ENCODE assay signal across 7 mouse cellular contexts in the genomic region with DNA sequence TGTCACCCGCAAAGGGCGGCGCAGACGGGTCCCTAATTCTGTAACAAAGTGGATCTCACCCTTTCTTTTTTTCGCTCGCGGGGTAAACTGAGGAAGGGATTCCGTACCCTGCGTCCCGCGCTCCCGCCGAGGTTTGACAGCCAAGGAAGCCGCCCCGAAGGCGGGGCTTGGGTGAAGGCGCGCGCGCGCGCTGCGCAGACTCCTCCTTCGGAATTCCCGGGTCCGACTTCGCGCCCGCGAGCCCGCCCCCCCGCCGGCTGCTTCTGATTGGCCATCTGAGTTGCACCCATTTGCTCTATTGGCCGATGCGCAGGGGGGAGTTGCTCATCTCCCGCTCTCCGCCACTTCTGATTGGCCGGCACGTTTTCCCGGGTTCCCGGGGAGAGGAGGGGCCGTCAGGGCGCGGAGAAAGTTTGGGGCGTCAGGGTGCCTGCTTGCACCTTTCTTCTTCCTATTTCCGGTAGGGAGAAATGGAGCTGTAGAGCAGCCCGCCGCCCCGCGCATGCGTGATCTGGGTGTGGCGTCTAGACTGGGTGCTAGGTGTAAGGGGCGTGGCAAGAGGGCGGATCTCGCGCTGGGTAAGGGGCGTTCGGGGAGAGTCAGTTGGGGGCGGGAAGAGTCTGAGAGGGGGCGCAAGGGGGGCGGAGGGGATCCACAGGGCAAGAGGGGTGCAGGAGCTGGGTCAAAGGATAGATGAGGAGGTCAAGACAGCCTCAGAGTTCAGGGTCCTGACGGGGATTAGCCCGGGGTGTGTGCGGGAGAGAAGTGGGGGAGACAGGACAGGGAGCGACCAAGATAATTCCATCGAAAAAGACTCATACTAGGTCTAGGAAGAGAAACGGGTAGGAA. TPM values are rescaled to one million over a fixed set of nuclear protein-coding genes. Genes with fewer than 3 reads are reported as not detected.
DNase-seq lines count a peak whose midpoint lies in the region; ATAC-seq lines count a peak whose summit lies in the region.

Tcf19 (minus strand) TSS at position 173 of the 849 bp plus-strand sequence.
Cchcr1 (plus strand) TSS at position 449 of the 849 bp plus-strand sequence.

- peak; percentile 92 for ATAC-seq in embryonic facial prominence, embryonic 12.5 days (ENCODE audit: insufficient number of reproducible peaks, insufficient read depth, low FRiP score, low TSS enrichment)
- ATAC-seq in limb, embryonic 11.5 days (ENCODE audit: insufficient number of reproducible peaks, low FRiP score, low TSS enrichment, low read depth) = peak; percentile 94
- peak; percentile 94 for ATAC-seq in midbrain, embryonic 14.5 days (ENCODE audit: low FRiP score, low TSS enrichment)

- 0 out of 2 replicates have a peak within 1 kb of the TSS, but pooled peaks have one; percentile 5 for H3K27ac ChIP-seq in embryonic facial prominence, embryonic 12.5 days
- 0 out of 2 replicates have a peak within 1 kb of the TSS, but pooled peaks have one; percentile 39 for H3K27ac ChIP-seq in limb, embryonic 11.5 days (replicated peaks; ENCODE audit: low read depth, low read length)
- H3K27ac ChIP-seq in midbrain, embryonic 14.5 days (replicated peaks; ENCODE audit: low read depth, low read length) = no peak within 1 kb of the TSS

- peak within 1 kb of the TSS; percentile 57 for H3K4me3 ChIP-seq in embryonic facial prominence, embryonic 12.5 days
- H3K4me3 ChIP-seq in limb, embryonic 11.5 days (ENCODE audit: low read depth, low read length) = peak within 1 kb of the TSS; percentile 57
- peak within 1 kb of the TSS; percentile 50 for H3K4me3 ChIP-seq in midbrain, embryonic 14.5 days (replicated peaks; ENCODE audit: low read depth, low read length)

- peak within 1 kb of the TSS; percentile 71 for H3K9ac ChIP-seq in embryonic facial prominence, embryonic 12.5 days
- H3K9ac ChIP-seq in limb, embryonic 11.5 days (ENCODE audit: low read length) = peak within 1 kb of the TSS; percentile 57
- H3K9ac ChIP-seq in midbrain, embryonic 14.5 days (replicated peaks; ENCODE audit: low read length) = peak within 1 kb of the TSS; percentile 45

- no peaks in the 10 kb centered on the region for H3K9me3 ChIP-seq in embryonic facial prominence, embryonic 12.5 days
- H3K9me3 ChIP-seq in limb, embryonic 11.5 days (ENCODE audit: control insufficient read depth, low read length) = no peaks in the 10 kb centered on the region
- H3K9me3 ChIP-seq in midbrain, embryonic 14.5 days (ENCODE audit: control insufficient read depth, low read length) = no peaks in the 10 kb centered on the region

- peaks cover 31% of the 10 kb centered on the region for H3K4me1 ChIP-seq in embryonic facial prominence, embryonic 12.5 days
- H3K4me1 ChIP-seq in limb, embryonic 11.5 days (ENCODE audit: control insufficient read depth, insufficient read depth, low read length) = peaks cover 16% of the 10 kb centered on the region
- peaks cover 14% of the 10 kb centered on the region for H3K4me1 ChIP-seq in midbrain, embryonic 14.5 days (ENCODE audit: control insufficient read depth, insufficient read depth, low read length)

- H3K27me3 ChIP-seq in embryonic facial prominence, embryonic 12.5 days = no peaks in the 10 kb centered on the region
- H3K27me3 ChIP-seq in limb, embryonic 11.5 days (ENCODE audit: control insufficient read depth, insufficient read depth, low read length) = no peaks in the 10 kb centered on the region
- H3K27me3 ChIP-seq in midbrain, embryonic 14.5 days (ENCODE audit: control insufficient read depth, insufficient read depth, low read length) = no peaks in the 10 kb centered on the region; the same call in 1 of the 2 replicates

- H3K36me3 ChIP-seq in embryonic facial prominence, embryonic 12.5 days = peaks cover 13% of the 10 kb centered on the region; the same call in 1 of the 2 replicates
- peaks cover 3% of the 10 kb centered on the region; the same call in 1 of the 2 replicates for H3K36me3 ChIP-seq in limb, embryonic 11.5 days (ENCODE audit: control insufficient read depth, insufficient read depth, low read length)
- no peaks in the 10 kb centered on the region for H3K36me3 ChIP-seq in midbrain, embryonic 14.5 days (ENCODE audit: control insufficient read depth, insufficient read depth, low read length)

- peak within 1 kb of the TSS; percentile 75 for H3K4me2 ChIP-seq in embryonic facial prominence, embryonic 12.5 days (replicated peaks)
- H3K4me2 ChIP-seq in limb, embryonic 11.5 days (ENCODE audit: low read depth, severe bottlenecking) = peak within 1 kb of the TSS; percentile 84
- H3K4me2 ChIP-seq in midbrain, embryonic 14.5 days (ENCODE audit: low read length) = peak within 1 kb of the TSS; percentile 75

- DNase-seq in adrenal gland, postnatal 25 days = peak; percentile 98
- peak; percentile 100 for DNase-seq in heart, adult 11 months
- peak; percentile 95 for DNase-seq in kidney, adult 18-20 months
- DNase-seq in limb, embryonic 11.5 days (ENCODE audit: low spot score) = peak; percentile 98
- peak; percentile 97 for DNase-seq in midbrain, embryonic 14.5 days
- peak; percentile 91 to 92 for DNase-seq in spleen, adult 18-20 months

- under 1% methylated on average over 67 of the region's 67 CpGs for WGBS in embryonic facial prominence, embryonic 12.5 days
- WGBS in limb, embryonic 11.5 days = under 1% methylated on average over 67 of the region's 67 CpGs
- 1% methylated on average over 67 of the region's 67 CpGs for WGBS in midbrain, embryonic 14.5 days

RNA-seq across cellular contexts. Expression of gene Tcf19, which starts in this region (rescaled TPM):
- total RNA-seq in adrenal gland, postnatal 25 days (2021) = 16.0 and 21.2 TPM in 2 replicates
- polyA plus RNA-seq in embryonic facial prominence, embryonic 12.5 days (2016; fragmentation: Nextera tagmentation; extraction: Ambion mirVana) = 56.8 and 61.1 TPM in 2 replicates
- polyA plus RNA-seq in limb, embryonic 11.5 days (2014; fragmentation: Nextera tagmentation; extraction: Ambion mirVana) = 53.9 and 65.0 TPM in 2 replicates
- 8.9 and 15.5 TPM in 2 replicates for polyA plus RNA-seq in midbrain, embryonic 14.5 days (2014; fragmentation: Nextera tagmentation; extraction: Ambion mirVana)

RNA-seq across cellular contexts. Expression of gene Cchcr1, which starts in this region (rescaled TPM):
- total RNA-seq in adrenal gland, postnatal 25 days (2021) = 15.7 and 16.6 TPM in 2 replicates
- 26.1 and 30.8 TPM in 2 replicates for polyA plus RNA-seq in embryonic facial prominence, embryonic 12.5 days (2016; fragmentation: Nextera tagmentation; extraction: Ambion mirVana)
- polyA plus RNA-seq in limb, embryonic 11.5 days (2014; fragmentation: Nextera tagmentation; extraction: Ambion mirVana) = 13.2 and 13.6 TPM in 2 replicates
- 1.6 and 3.4 TPM in 2 replicates for polyA plus RNA-seq in midbrain, embryonic 14.5 days (2014; fragmentation: Nextera tagmentation; extraction: Ambion mirVana)
